Mouse (Mus musculus): ENCODE results near the gene Stil.
"Not testable (repeated sequence)": the region's sequence is repeated elsewhere in the genome, so short reads cannot be mapped to it uniquely, and the experiment has no call there.

The Stil gene

GRCm38 (mm10) chr4:114999773-115000428, at the start of gene Stil:
Gene Stil (plus strand): TSS chr4:115000159.
- DNase-seq: peak; percentile 86 to 87

GRCm38 (mm10) chr4:114953172-114953571, 46.8 kb upstream of the Stil start:
- DNase-seq: no peak

GRCm38 (mm10) chr4:114957403-114957802, 42.6 kb upstream of the Stil start:
- no peak for DNase-seq

- no peak for DNase-seq
Measured at GRCm38 (mm10) chr4:114958231-114958630, 41.7 kb upstream of the Stil start.

GRCm38 (mm10) chr4:114958786-114959185, 41.2 kb upstream of the Stil start:
- DNase-seq: no peak

- no peak for DNase-seq
Measured at GRCm38 (mm10) chr4:114959533-114959932, 40.4 kb upstream of the Stil start.

- DNase-seq: not testable (repeated sequence)
Measured at GRCm38 (mm10) chr4:114960881-114961280, 39.1 kb upstream of the Stil start.

GRCm38 (mm10) chr4:114970736-114971135, 29.2 kb upstream of the Stil start:
- no peak for DNase-seq

- no peak for DNase-seq
Measured at GRCm38 (mm10) chr4:114973229-114973740, 26.7 kb upstream of the Stil start.

GRCm38 (mm10) chr4:114982619-114983018, 17.3 kb upstream of the Stil start:
- no peak for DNase-seq

GRCm38 (mm10) chr4:114983020-114983419, 16.9 kb upstream of the Stil start:
- DNase-seq: no peak

- no peak for DNase-seq
Measured at GRCm38 (mm10) chr4:114986211-114986590, 13.8 kb upstream of the Stil start.

GRCm38 (mm10) chr4:114986591-114987432, 13.1 kb upstream of the Stil start, which contains the start of gene Cmpk1:
Gene Cmpk1 (minus strand): TSS chr4:114987241.
- peak; percentile 75 to 85 for DNase-seq

GRCm38 (mm10) chr4:114994218-114994617, 5.7 kb upstream of the Stil start:
- no peak for DNase-seq

GRCm38 (mm10) chr4:114997051-114997450, 2.9 kb upstream of the Stil start:
- peak in 1 of 2 experiments; percentile 29 for DNase-seq

GRCm38 (mm10) chr4:114999445-114999772, 550 bp upstream of the Stil start:
- DNase-seq: no peak

- no peak for DNase-seq
Measured at GRCm38 (mm10) chr4:115000429-115000795, 453 bp downstream of the Stil start.

- DNase-seq: no peak
Measured at GRCm38 (mm10) chr4:115014276-115014675, 14.3 kb downstream of the Stil start.

- DNase-seq: no peak
Measured at GRCm38 (mm10) chr4:115019997-115020396, 20.0 kb downstream of the Stil start.

- no peak for DNase-seq
Measured at GRCm38 (mm10) chr4:115035043-115035442, 35.1 kb downstream of the Stil start.

GRCm38 (mm10) chr4:115038242-115038641, 38.3 kb downstream of the Stil start:
- DNase-seq: peak in 1 of 2 experiments; percentile 28

- DNase-seq: no peak
Measured at GRCm38 (mm10) chr4:115045621-115046020, 45.7 kb downstream of the Stil start.

GRCm38 (mm10) chr4:115047750-115048149, 47.8 kb downstream of the Stil start:
- peak; percentile 19 to 58 for DNase-seq

- DNase-seq: no peak
Measured at GRCm38 (mm10) chr4:115048190-115048589, 48.2 kb downstream of the Stil start.
